Mouse (Mus musculus) erythroblast, embryonic 14.5 days (primary cell): ENCODE results near the gene A430078G23Rik. TPM values are rescaled to one million over a fixed set of nuclear protein-coding genes. Genes with fewer than 3 reads are reported as not detected.
"Not testable (repeated sequence)": the region's sequence is repeated elsewhere in the genome, so short reads cannot be mapped to it uniquely, and the experiment has no call there.

Experiments
- H3K27me3 ChIP-seq: 2 replicates; pipeline ENCODE4 v1.6.1; 2012; ENCODE audit warnings: inconsistent platforms; ENCODE audit not compliant: control insufficient read depth
- H3K36me3 ChIP-seq: 2 replicates; pipeline ENCODE4 v1.6.1; 2012; ENCODE audit warnings: mild to moderate bottlenecking, inconsistent platforms; ENCODE audit not compliant: control insufficient read depth
- H3K4me1 ChIP-seq: 2 replicates; pipeline ENCODE4 v1.6.1; 2012; ENCODE audit warnings: inconsistent platforms; ENCODE audit not compliant: control insufficient read depth
- H3K4me3 ChIP-seq: replicated peaks from 2 replicates; pipeline ENCODE3; 2012; ENCODE audit warnings: moderate library complexity, mild to moderate bottlenecking, inconsistent platforms
- H3K9me3 ChIP-seq: 2 replicates; pipeline ENCODE4 v1.6.1; 2012; ENCODE audit warnings: low read length, inconsistent platforms, mixed read lengths; ENCODE audit not compliant: control insufficient read depth
- GATA1 ChIP-seq: IDR thresholded peaks from 2 replicates; pipeline ENCODE4 v1.6.1; 2012; ENCODE audit warnings: low read length, inconsistent platforms, mixed read lengths
- TAL1 ChIP-seq: IDR thresholded peaks from 3 replicates; pipeline ENCODE4 v1.6.1; 2012; ENCODE audit warnings: low read length, inconsistent platforms, mixed read lengths
- polyA plus RNA-seq: library from polyadenylated mRNA; stranded (reverse); fragments of >175 nt; gene quantifications from 2 replicates; pipeline ENCODE4 v1.2.3, GENCODE M21; 2012

Gene A430078G23Rik
- polyA plus RNA-seq, 1 experiment: not detected

DNA sequence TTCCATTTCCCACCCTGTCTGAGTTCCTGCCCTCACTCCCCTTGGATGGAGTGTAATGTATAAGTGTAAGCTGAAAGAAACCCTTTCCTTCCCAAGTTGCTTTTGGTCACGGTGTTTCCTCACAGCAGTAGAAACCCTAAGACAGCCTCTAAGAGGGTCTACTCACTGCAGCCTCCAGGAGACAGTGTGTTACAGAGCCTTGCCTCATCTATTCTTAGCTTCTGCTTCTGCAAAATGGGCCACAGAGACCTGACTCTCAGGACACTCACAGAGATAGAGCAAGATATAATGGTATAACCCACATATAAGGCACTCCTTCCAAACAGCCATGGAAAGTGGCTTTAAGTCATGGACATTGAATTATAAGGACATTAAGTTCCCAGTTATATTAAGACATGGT is 26.2 kb upstream of the A430078G23Rik start:
- TF ChIP-seq TAL1 (no peak), GATA1 (no peak)
- Histone ChIP-seq H3K4me3 (no peak overlapping the region), H3K9me3 (no peaks in the 10 kb centered on the region), H3K27me3 (no peaks in the 10 kb centered on the region), H3K4me1 (no peaks in the 10 kb centered on the region), H3K36me3 (no peaks in the 10 kb centered on the region)

DNA sequence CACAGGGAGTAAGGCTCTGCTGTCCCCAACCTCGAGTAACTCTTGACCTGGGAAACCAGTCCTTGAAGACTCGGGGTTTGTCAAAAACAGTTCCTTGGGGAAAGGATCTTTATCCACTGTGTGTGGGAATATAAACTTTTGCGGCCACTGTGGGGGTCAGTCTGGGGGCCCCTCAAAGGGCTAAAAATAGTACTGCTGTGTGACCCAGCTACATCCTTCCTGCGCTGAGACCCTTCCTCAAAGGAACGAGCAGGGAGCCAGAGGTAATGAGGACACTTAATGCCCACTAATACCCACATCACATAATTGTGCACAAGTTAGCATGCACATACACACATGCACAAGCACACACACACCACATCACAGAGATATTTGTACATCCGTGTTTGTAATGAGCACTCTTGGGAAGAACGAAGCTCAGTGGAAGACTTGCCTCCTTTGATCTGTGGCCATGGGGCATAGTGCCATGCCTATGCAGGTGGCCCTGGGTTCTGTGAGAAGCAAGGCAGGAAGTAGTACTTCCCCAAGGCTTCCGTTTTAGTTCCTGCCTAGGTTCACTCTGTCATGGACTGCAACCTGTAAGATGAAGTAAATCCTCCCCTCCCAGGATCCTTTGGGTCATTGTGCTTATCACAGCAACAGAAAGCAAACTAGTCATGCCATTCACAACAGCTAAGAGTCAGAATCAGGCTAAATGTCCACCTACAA is 25.5 kb upstream of the A430078G23Rik start:
- TF ChIP-seq GATA1: no peak
- TF ChIP-seq TAL1: no peak
- Histone ChIP-seq H3K36me3 (no peaks in the 10 kb centered on the region), H3K4me1 (no peaks in the 10 kb centered on the region), H3K9me3 (no peaks in the 10 kb centered on the region), H3K4me3 (no peak overlapping the region), H3K27me3 (no peaks in the 10 kb centered on the region)

DNA sequence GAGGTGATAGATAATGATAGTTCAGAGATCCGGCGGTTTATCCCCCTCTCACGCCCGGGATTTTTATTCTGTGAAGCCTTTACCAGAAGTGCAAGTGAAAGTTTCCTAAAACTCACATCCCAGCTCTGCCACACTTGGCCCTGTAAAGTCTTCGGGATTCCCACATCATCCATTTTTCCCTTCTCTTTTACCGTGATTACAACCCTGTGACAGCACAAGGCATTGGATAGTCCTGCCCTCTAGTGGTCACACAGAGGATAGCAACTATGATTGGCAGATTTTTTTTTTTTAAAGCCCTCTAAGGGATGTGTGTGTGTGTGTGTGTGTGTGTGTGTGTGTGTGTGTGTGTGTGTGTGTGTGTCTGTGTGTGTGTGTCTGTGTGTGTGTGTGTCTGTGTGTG is 22.6 kb upstream of the A430078G23Rik start:
- H3K27me3 ChIP-seq: no peaks in the 10 kb centered on the region
- no peaks in the 10 kb centered on the region for H3K36me3 ChIP-seq
- no peaks in the 10 kb centered on the region for H3K9me3 ChIP-seq
- H3K4me3 ChIP-seq: no peak overlapping the region
- H3K4me1 ChIP-seq: no peaks in the 10 kb centered on the region
- TF ChIP-seq GATA1 (no peak), TAL1 (no peak)

DNA sequence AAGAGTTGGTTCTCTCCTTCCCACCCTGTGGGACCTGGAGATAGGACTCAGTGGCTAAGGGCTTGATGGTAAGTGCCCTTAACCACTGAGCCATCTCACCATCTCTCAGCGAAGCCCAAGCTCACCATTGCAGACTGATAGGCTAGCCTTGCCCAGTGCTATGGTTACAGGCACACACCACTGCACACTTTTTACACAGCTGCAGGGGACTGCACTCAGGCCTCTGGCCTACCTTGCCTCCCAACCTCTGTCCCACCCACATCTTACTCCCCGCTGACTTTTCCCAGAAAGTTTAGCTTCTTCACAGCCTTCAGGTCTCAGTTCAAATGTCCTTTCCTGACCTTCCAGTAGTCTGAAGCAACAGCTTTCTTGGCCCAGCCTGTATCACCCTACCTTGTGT is 21.5 kb upstream of the A430078G23Rik start:
- TF ChIP-seq TAL1 (no peak), GATA1 (no peak)
- Histone ChIP-seq H3K4me3 (no peak overlapping the region), H3K27me3 (no peaks in the 10 kb centered on the region)

DNA sequence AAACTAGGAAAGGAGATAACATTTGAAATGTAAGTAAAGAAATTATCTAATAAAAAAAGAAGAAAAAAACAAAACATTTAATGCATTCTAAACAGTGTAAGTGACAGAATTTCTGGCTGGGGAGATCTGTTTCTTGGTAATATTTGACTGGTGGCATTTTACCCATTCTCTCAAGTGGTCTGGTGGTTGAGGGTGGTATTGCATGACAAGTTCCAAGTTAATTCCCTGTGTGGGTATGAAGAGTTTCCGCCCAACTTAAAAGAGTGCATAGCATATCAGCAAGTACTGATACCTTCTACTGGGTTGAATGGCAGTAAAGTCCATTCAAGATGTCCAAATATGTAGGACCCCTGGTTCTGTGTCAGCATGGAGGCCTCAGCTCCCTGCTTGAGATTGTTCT is 17.3 kb upstream of the A430078G23Rik start:
- no peak overlapping the region for H3K4me3 ChIP-seq
- TF ChIP-seq TAL1 (no peak), GATA1 (no peak)
- H3K9me3 ChIP-seq: no peaks in the 10 kb centered on the region
- no peaks in the 10 kb centered on the region for H3K27me3 ChIP-seq
- H3K36me3 ChIP-seq: no peaks in the 10 kb centered on the region
- H3K4me1 ChIP-seq: no peaks in the 10 kb centered on the region

More for the DNA sequence above, 21.5 kb upstream of the A430078G23Rik start:
- H3K4me1 ChIP-seq: no peaks in the 10 kb centered on the region
- no peaks in the 10 kb centered on the region for H3K36me3 ChIP-seq
- H3K9me3 ChIP-seq: no peaks in the 10 kb centered on the region

DNA sequence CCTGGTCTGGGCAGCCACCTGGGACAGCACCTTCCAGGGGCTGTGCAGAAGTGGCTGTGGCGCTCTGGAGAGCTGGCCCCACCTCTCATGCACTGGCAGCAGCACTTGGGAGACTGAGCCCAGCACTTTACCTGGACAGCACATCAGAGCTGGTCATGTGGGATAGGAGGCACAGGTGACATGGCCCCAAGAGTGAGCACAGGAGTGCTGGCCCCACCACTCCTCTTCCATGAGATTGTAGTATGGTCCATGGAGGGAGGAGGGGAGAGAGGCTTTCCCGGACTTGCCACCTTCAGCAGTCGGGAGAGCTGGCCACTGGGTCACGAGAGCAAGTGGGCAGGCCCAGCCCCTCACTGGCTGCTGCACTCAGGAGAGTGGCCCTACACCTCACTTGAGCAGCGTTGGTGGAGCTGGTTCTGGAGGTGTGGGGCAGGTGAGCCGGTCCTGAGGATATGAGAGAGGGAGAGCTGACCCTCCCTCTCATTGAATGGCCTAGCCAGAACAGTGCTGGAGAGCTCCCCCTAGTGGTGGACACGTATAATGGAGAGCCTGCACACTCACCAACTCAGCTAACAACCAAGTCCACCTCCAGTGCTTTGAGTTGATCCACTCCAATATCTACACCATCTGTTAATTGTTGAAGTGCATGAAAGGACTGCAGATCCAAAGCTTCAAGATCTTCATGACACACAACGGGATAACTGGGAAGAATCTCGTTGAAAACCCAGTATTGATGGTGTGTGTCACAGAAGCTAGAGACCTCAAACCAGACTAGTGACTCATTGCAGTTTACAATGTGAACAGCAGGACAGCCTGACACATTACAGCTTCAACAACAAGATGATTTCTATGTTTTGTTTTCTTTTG is 16.3 kb upstream of the A430078G23Rik start:
- Histone ChIP-seq H3K9me3 (no peaks in the 10 kb centered on the region), H3K4me1 (no peaks in the 10 kb centered on the region), H3K4me3 (no peak overlapping the region), H3K27me3 (no peaks in the 10 kb centered on the region), H3K36me3 (no peaks in the 10 kb centered on the region)
- TF ChIP-seq TAL1 (no peak), GATA1 (no peak)

DNA sequence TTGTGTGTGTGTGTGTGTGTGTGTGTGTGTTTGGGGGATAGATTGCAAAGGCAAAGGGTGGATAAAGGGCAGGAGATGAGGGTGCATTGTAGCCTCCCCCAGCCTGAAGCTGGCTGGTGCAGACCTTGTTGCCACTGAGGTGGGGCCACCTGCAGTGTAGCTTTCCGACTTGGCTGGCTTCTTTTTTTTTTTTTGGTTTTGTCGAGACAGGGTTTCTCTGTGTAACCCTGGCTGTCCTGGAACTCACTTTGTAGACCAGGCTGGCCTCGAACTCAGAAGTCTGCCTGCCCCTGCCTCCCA is 15.7 kb upstream of the A430078G23Rik start:
- not testable (repeated sequence) for H3K36me3 ChIP-seq, H3K4me1 ChIP-seq, H3K4me3 ChIP-seq, H3K27me3 ChIP-seq, H3K9me3 ChIP-seq

DNA sequence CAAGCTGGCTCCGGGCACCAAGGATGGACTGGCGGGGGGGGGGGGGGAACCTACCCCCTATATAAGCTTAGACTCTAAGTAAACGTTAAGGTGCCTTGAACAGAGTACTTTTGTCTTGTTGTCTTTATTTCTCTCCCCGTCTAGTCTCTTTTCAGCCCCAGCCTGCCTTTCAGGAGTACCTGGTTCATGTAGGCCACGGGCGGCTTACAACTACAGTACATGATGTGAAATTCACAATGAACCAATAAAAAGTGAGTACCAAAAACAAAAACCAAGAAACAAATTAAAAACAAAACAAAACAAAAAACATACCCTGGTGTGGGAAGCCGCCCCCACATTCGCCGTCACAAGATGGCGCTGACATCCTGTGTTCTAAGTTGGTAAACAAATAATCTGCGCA is 15.2 kb upstream of the A430078G23Rik start:
- Histone ChIP-seq H3K36me3 (no peaks in the 10 kb centered on the region), H3K27me3 (no peaks in the 10 kb centered on the region), H3K4me3 (no peak overlapping the region), H3K4me1 (no peaks in the 10 kb centered on the region), H3K9me3 (no peaks in the 10 kb centered on the region)
- TF ChIP-seq GATA1 (no peak), TAL1 (no peak)

DNA sequence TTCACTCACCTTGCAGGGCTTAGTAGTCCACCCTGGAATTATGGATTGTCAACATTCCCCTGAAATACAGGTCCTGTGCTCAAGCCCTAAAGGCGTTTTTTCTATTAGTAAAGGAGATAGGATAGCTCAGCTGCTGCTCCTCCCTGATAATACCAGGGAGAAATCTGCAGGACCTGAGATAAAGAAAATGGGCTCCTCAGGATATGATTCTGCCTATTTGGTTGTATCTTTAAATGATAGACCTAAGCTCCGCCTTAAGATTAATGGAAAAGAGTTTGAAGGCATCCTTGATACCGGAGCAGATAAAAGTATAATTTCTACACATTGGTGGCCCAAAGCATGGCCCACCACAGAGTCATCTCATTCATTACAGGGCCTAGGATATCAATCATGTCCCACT is 12.5 kb upstream of the A430078G23Rik start:
- not testable (repeated sequence) for H3K9me3 ChIP-seq, H3K4me1 ChIP-seq, H3K4me3 ChIP-seq, H3K36me3 ChIP-seq, H3K27me3 ChIP-seq

DNA sequence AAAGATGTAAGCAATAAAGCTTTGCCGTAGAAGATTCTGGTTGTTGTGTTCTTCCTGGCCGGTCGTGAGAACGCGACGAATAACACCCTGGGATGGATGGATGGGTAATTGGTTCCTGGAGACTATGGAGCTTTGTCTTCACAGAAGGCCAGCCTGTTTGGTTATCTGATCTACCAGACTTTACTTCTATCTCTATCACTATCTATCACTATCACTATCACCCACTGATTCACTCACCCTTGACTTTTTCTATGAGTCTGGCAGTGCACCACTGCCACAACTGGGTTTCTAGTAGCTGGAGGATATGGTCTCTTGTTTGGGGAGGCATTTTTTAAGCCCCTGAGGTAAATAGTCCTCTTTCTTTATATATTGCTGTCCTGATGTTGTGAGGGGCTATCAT is 7.9 kb upstream of the A430078G23Rik start:
- Histone ChIP-seq H3K4me3 (no peak overlapping the region), H3K27me3 (no peaks in the 10 kb centered on the region)
- TF ChIP-seq TAL1 (no peak), GATA1 (no peak)

More for the DNA sequence above, 7.9 kb upstream of the A430078G23Rik start:
- no peaks in the 10 kb centered on the region for H3K36me3 ChIP-seq
- no peaks in the 10 kb centered on the region for H3K4me1 ChIP-seq
- H3K9me3 ChIP-seq: no peaks in the 10 kb centered on the region
